Mouse (Mus musculus): ENCODE measurements at regions not wholly inside any gene's neighbourhood (a gene's known extent, or its start where the extent isn't known, plus 50 kb on each side); places are given as distances from the start of the nearest gene placed in this dataset.

DNA sequence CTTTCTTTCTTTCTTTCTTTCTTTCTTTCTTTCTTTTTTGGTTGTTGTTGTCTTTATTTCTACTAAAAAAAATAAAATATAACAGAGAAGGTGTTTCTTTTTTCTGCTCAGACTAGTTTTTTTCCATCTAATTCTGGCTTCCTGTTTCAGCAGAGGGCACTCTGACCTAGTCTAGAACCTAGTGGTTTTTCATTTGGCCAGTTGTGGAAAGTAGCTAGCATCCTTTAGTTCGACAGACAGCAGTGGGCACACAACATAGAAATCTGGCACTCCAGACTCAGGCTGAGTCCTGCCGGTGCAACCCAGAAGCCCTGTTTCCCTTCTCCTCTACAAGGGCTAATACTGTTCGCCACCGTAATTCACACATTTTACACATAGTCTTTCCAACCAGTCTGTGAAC is 140.0 kb downstream of the Cemip2 start:
- no peak for TF ChIP-seq POLR2AphosphoS2 (IDR thresholded peaks at IDR 0.05; ENCODE audit: insufficient read length, low read depth)
- no peak for TF ChIP-seq POLR2A (IDR thresholded peaks at IDR 0.05; ENCODE audit: insufficient read length, low read depth)
- TF ChIP-seq MYOG (IDR thresholded peaks at IDR 0.05; ENCODE audit: control insufficient read depth in 1 of 3, insufficient read depth in 1 of 3, insufficient read length in 2 of 3, low read depth in 2 of 3): no peak
- TF ChIP-seq TCF12 (IDR thresholded peaks at IDR 0.05; ENCODE audit: insufficient read depth, poor library complexity, severe bottlenecking): no peak
- TF ChIP-seq MAX (IDR thresholded peaks at IDR 0.05; ENCODE audit: low read depth): no peak
- TF ChIP-seq USF1 (IDR thresholded peaks at IDR 0.05; ENCODE audit: low read depth): no peak
- no peak for TF ChIP-seq REST (IDR thresholded peaks at IDR 0.05; ENCODE audit: insufficient read depth, insufficient read length)
- TF ChIP-seq MYOD1 (IDR thresholded peaks at IDR 0.05; ENCODE audit: control insufficient read depth in 1 of 3, insufficient read length in 2 of 3, low read depth in 2 of 3): no peak
- no peak for TF ChIP-seq E2F4 (IDR thresholded peaks at IDR 0.05; ENCODE audit: insufficient read depth)
- no peak for TF ChIP-seq CEBPB (IDR thresholded peaks at IDR 0.05; ENCODE audit: insufficient read depth, poor library complexity, severe bottlenecking)
- no peak for TF ChIP-seq SRF (IDR thresholded peaks at IDR 0.05; ENCODE audit: control insufficient read depth, insufficient read length, low read depth)
